Mouse (Mus musculus) liver (tissue): ENCODE measurements around the gene Gnaq.

Experiments used
- DNase-seq: peaks from one replicate; pipeline ENCODE4 v3.0.0-alpha.2; 2020; ENCODE audit warnings: mixed read lengths

Gnaq gene

GRCm38 (mm10) chr19:16379687-16380086 is 247.1 kb downstream of the Gnaq start:
- no peak for DNase-seq

GRCm38 (mm10) chr19:16382392-16382791 is 249.8 kb downstream of the Gnaq start:
- DNase-seq = no peak

GRCm38 (mm10) chr19:16383127-16383526 is 250.5 kb downstream of the Gnaq start:
- DNase-seq = no peak

GRCm38 (mm10) chr19:16384094-16384493 is 251.5 kb downstream of the Gnaq start:
- no peak for DNase-seq

GRCm38 (mm10) chr19:16384957-16385356 is 252.3 kb downstream of the Gnaq start:
- DNase-seq = no peak

GRCm38 (mm10) chr19:16386514-16386913 is 253.9 kb downstream of the Gnaq start:
- no peak for DNase-seq

GRCm38 (mm10) chr19:16390192-16390795 is 257.7 kb downstream of the Gnaq start:
- DNase-seq = no peak

GRCm38 (mm10) chr19:16394381-16394780 is 261.8 kb downstream of the Gnaq start:
- no peak for DNase-seq

- DNase-seq = no peak
These were observed 270.5 kb downstream of the Gnaq start for GRCm38 (mm10) chr19:16403101-16403500.

- DNase-seq = no peak
These were observed 275.1 kb downstream of the Gnaq start for GRCm38 (mm10) chr19:16407727-16408126.

GRCm38 (mm10) chr19:16411302-16411701 is 278.7 kb downstream of the Gnaq start:
- no peak for DNase-seq

- no peak for DNase-seq
These were observed 285.5 kb downstream of the Gnaq start for GRCm38 (mm10) chr19:16418086-16418663.

GRCm38 (mm10) chr19:16425596-16425995 is 293.0 kb downstream of the Gnaq start:
- DNase-seq = no peak

- DNase-seq = no peak
These were observed 298.7 kb downstream of the Gnaq start for GRCm38 (mm10) chr19:16431368-16431767.

- no peak for DNase-seq
These were observed 302.2 kb downstream of the Gnaq start for GRCm38 (mm10) chr19:16434879-16435278.

- peak; percentile 66 for DNase-seq
These were observed 303.1 kb downstream of the Gnaq start, which contains the start of gene Gna14 for GRCm38 (mm10) chr19:16435531-16436231. Gene Gna14, plus strand, starts transcription at chr19:16435762.

GRCm38 (mm10) chr19:16436335-16437169 is 303.9 kb downstream of the Gnaq start:
- peak; percentile 25 for DNase-seq
